Mouse (Mus musculus): ENCODE measurements around the gene Serinc1. TPM values are rescaled to one million over a fixed set of nuclear protein-coding genes. Genes with fewer than 3 reads are reported as not detected.

Gene Serinc1
- polyA plus RNA-seq, 1 experiment from 2014 or later, result 149 TPM

- Histone ChIP-seq H3K4me3 (peak overlapping the region; percentile 96), H3K9ac (no peak overlapping the region), H3K9me3 (replicated peaks) (no peaks in the 10 kb centered on the region), H3K4me2 (peak overlapping the region; percentile 58), H3K27me3 (no peaks in the 10 kb centered on the region), H3K27ac (no peak overlapping the region), H3K36me3 (peaks cover 17% of the 10 kb centered on the region), H3K4me1 (replicated peaks) (peaks cover 19% of the 10 kb centered on the region)
- no peak for ATAC-seq (replicated peaks; ENCODE audit: insufficient number of reproducible peaks, insufficient read depth, low FRiP score, low read depth)
- WGBS, result 56% methylated on average over 2 of the region's 2 CpGs
Measured at GRCm38 (mm10) chr10:57531076-57531475, 1.3 kb downstream of the Serinc1 start.

GRCm38 (mm10) chr10:57526469-57526868 lies 5.9 kb downstream of the Serinc1 start:
- no peaks in the 10 kb centered on the region for H3K27me3 ChIP-seq
- H3K4me1 ChIP-seq (replicated peaks), result peaks cover 19% of the 10 kb centered on the region
- WGBS, result 91% methylated on average over 5 of the region's 5 CpGs
- no peak overlapping the region for H3K27ac ChIP-seq
- no peak overlapping the region for H3K4me2 ChIP-seq
- no peaks in the 10 kb centered on the region for H3K9me3 ChIP-seq (replicated peaks)
- no peak overlapping the region for H3K9ac ChIP-seq
- no peak for ATAC-seq (replicated peaks; ENCODE audit: insufficient number of reproducible peaks, insufficient read depth, low FRiP score, low read depth)
- H3K4me3 ChIP-seq, result no peak overlapping the region
- H3K36me3 ChIP-seq, result peaks cover 47% of the 10 kb centered on the region

GRCm38 (mm10) chr10:57515278-57515677 lies 17.1 kb downstream of the Serinc1 start:
- Histone ChIP-seq H3K27me3 (no peaks in the 10 kb centered on the region), H3K9me3 (replicated peaks) (no peaks in the 10 kb centered on the region), H3K9ac (no peak overlapping the region), H3K4me3 (no peak overlapping the region), H3K4me1 (replicated peaks) (no peaks in the 10 kb centered on the region), H3K27ac (no peak overlapping the region), H3K4me2 (no peak overlapping the region), H3K36me3 (peaks cover 67% of the 10 kb centered on the region)
- ATAC-seq (replicated peaks; ENCODE audit: insufficient number of reproducible peaks, insufficient read depth, low FRiP score, low read depth), result no peak
- 46% methylated on average over 1 of the region's 1 CpGs for WGBS

- Histone ChIP-seq H3K9ac (no peak overlapping the region), H3K9me3 (replicated peaks) (no peaks in the 10 kb centered on the region), H3K4me3 (no peak overlapping the region), H3K27me3 (no peaks in the 10 kb centered on the region), H3K4me1 (replicated peaks) (no peaks in the 10 kb centered on the region), H3K4me2 (no peak overlapping the region), H3K27ac (no peak overlapping the region), H3K36me3 (peaks cover 64% of the 10 kb centered on the region)
- WGBS, result 94% methylated on average over 2 of the region's 2 CpGs
- no peak for ATAC-seq (replicated peaks; ENCODE audit: insufficient number of reproducible peaks, insufficient read depth, low FRiP score, low read depth)
Measured at GRCm38 (mm10) chr10:57514616-57515015, 17.7 kb downstream of the Serinc1 start.

GRCm38 (mm10) chr10:57499414-57500156 lies 32.7 kb downstream of the Serinc1 start:
- H3K27me3 ChIP-seq, result no peaks in the 10 kb centered on the region
- peak overlapping the region; percentile 48 for H3K4me2 ChIP-seq
- no peak overlapping the region for H3K4me3 ChIP-seq
- peaks cover 11% of the 10 kb centered on the region for H3K4me1 ChIP-seq (replicated peaks)
- ATAC-seq (replicated peaks; ENCODE audit: insufficient number of reproducible peaks, insufficient read depth, low FRiP score, low read depth), result peak; percentile 83
- 47% methylated on average over 9 of the region's 9 CpGs for WGBS
- no peaks in the 10 kb centered on the region for H3K9me3 ChIP-seq (replicated peaks)
- no peak overlapping the region for H3K9ac ChIP-seq
- H3K36me3 ChIP-seq, result peaks cover 6% of the 10 kb centered on the region
- H3K27ac ChIP-seq, result peak overlapping the region; percentile 87

GRCm38 (mm10) chr10:57492050-57492449 lies 40.3 kb downstream of the Serinc1 start:
- H3K9ac ChIP-seq, result no peak overlapping the region
- H3K36me3 ChIP-seq, result no peaks in the 10 kb centered on the region
- ATAC-seq (replicated peaks; ENCODE audit: insufficient number of reproducible peaks, insufficient read depth, low FRiP score, low read depth), result no peak
- H3K4me1 ChIP-seq (replicated peaks), result peaks cover 23% of the 10 kb centered on the region
- H3K4me3 ChIP-seq, result no peak overlapping the region
- WGBS, result 91% methylated on average over 2 of the region's 2 CpGs
- no peaks in the 10 kb centered on the region for H3K27me3 ChIP-seq
- H3K4me2 ChIP-seq, result no peak overlapping the region
- no peak overlapping the region for H3K27ac ChIP-seq
- no peaks in the 10 kb centered on the region for H3K9me3 ChIP-seq (replicated peaks)

- no peak overlapping the region for H3K27ac ChIP-seq
- no peaks in the 10 kb centered on the region for H3K36me3 ChIP-seq
- no peak overlapping the region for H3K4me3 ChIP-seq
- H3K9ac ChIP-seq, result no peak overlapping the region
- ATAC-seq (replicated peaks; ENCODE audit: insufficient number of reproducible peaks, insufficient read depth, low FRiP score, low read depth), result no peak
- H3K27me3 ChIP-seq, result no peaks in the 10 kb centered on the region
- 0 out of 2 replicates have a peak overlapping the region, but pooled peaks have one; percentile 67 for H3K4me2 ChIP-seq
- H3K9me3 ChIP-seq (replicated peaks), result no peaks in the 10 kb centered on the region
- peaks cover 17% of the 10 kb centered on the region for H3K4me1 ChIP-seq (replicated peaks)
Measured at GRCm38 (mm10) chr10:57488591-57488990, 43.7 kb downstream of the Serinc1 start.

- H3K27ac ChIP-seq, result 0 out of 2 replicates have a peak overlapping the region, but pooled peaks have one; percentile 90
- peak overlapping the region; percentile 92 for H3K4me3 ChIP-seq
- no peaks in the 10 kb centered on the region for H3K9me3 ChIP-seq (replicated peaks)
- H3K9ac ChIP-seq, result peak overlapping the region; percentile 97
- peaks cover 17% of the 10 kb centered on the region for H3K4me1 ChIP-seq (replicated peaks)
- no peak for ATAC-seq (replicated peaks; ENCODE audit: insufficient number of reproducible peaks, insufficient read depth, low FRiP score, low read depth)
- under 1% methylated on average over 8 of the region's 8 CpGs for WGBS
- peak overlapping the region; percentile 67 for H3K4me2 ChIP-seq
- H3K36me3 ChIP-seq, result no peaks in the 10 kb centered on the region
- H3K27me3 ChIP-seq, result no peaks in the 10 kb centered on the region
Measured at GRCm38 (mm10) chr10:57487201-57487600, 45.1 kb downstream of the Serinc1 start.

- H3K36me3 ChIP-seq, result no peaks in the 10 kb centered on the region
- H3K4me1 ChIP-seq (replicated peaks), result peaks cover 17% of the 10 kb centered on the region
- peak overlapping the region; percentile 90 for H3K27ac ChIP-seq
- H3K9ac ChIP-seq, result peak overlapping the region; percentile 97
- WGBS, result 0% methylated on average over 62 of the region's 65 CpGs
- peak overlapping the region; percentile 92 for H3K4me3 ChIP-seq
- H3K27me3 ChIP-seq, result no peaks in the 10 kb centered on the region
- peak overlapping the region; percentile 67 for H3K4me2 ChIP-seq
- peak; percentile 82 for ATAC-seq (replicated peaks; ENCODE audit: insufficient number of reproducible peaks, insufficient read depth, low FRiP score, low read depth)
- no peaks in the 10 kb centered on the region for H3K9me3 ChIP-seq (replicated peaks)
Measured at GRCm38 (mm10) chr10:57486542-57487071, 45.7 kb downstream of the Serinc1 start.

GRCm38 (mm10) chr10:57485908-57486541 lies 46.3 kb downstream of the Serinc1 start, which contains the start of gene Hsf2:
Gene Hsf2, plus strand, starts transcription at chr10:57486385.
- H3K9ac ChIP-seq, result peak within 1 kb of the TSS; percentile 97
- peak within 1 kb of the TSS; percentile 92 for H3K4me3 ChIP-seq
- peak within 1 kb of the TSS; percentile 67 for H3K4me2 ChIP-seq
- H3K36me3 ChIP-seq, result no peaks in the 10 kb centered on the region
- peak; percentile 100 for ATAC-seq (replicated peaks; ENCODE audit: insufficient number of reproducible peaks, insufficient read depth, low FRiP score, low read depth)
- H3K27ac ChIP-seq, result peak within 1 kb of the TSS; percentile 90
- WGBS, result under 1% methylated on average over 50 of the region's 52 CpGs
- peaks cover 17% of the 10 kb centered on the region for H3K4me1 ChIP-seq (replicated peaks)
- H3K27me3 ChIP-seq, result no peaks in the 10 kb centered on the region
- no peaks in the 10 kb centered on the region for H3K9me3 ChIP-seq (replicated peaks)

GRCm38 (mm10) chr10:57484741-57485140 lies 47.6 kb downstream of the Serinc1 start:
- Histone ChIP-seq H3K27ac (no peak overlapping the region), H3K4me1 (replicated peaks) (peaks cover 12% of the 10 kb centered on the region), H3K9ac (no peak overlapping the region), H3K36me3 (no peaks in the 10 kb centered on the region), H3K4me3 (no peak overlapping the region), H3K27me3 (no peaks in the 10 kb centered on the region), H3K4me2 (no peak overlapping the region), H3K9me3 (replicated peaks) (no peaks in the 10 kb centered on the region)
- ATAC-seq (replicated peaks; ENCODE audit: insufficient number of reproducible peaks, insufficient read depth, low FRiP score, low read depth), result no peak
- WGBS, result 61% methylated on average over 3 of the region's 3 CpGs
